Mouse (Mus musculus) megakaryocyte, adult 5-6 weeks (primary cell): ENCODE data around the gene Lypla2. TPM values are rescaled to one million over a fixed set of nuclear protein-coding genes. Genes with fewer than 3 reads are reported as not detected.

Experiments
- ATAC-seq: 2 replicates; pipeline ENCODE4 v1.8.0; 2016; ENCODE audit warnings: mild to moderate bottlenecking, inconsistent platforms; ENCODE audit not compliant: poor library complexity, severe bottlenecking
- total RNA-seq, 2 experiments: library from RNA; stranded (forward) in 1 of 2; stranded (reverse) in 1 of 2; fragments of 153-499, 151-499 nt in 1 of 2; fragments of 221-1000, 200-1000 nt in 1 of 2; gene quantifications; 2 replicates each; pipeline versions ENCODE4 v1.2.3 to v1.2.4; 2015 to 2017

The Lypla2 gene
- total RNA-seq, 2 experiments from 2014 or later: 25.3 to 51.4 TPM

- ATAC-seq: no peak
These were observed 22.1 kb downstream of the Lypla2 start for GRCm38 (mm10) chr4:135950365-135950764.

DNA sequence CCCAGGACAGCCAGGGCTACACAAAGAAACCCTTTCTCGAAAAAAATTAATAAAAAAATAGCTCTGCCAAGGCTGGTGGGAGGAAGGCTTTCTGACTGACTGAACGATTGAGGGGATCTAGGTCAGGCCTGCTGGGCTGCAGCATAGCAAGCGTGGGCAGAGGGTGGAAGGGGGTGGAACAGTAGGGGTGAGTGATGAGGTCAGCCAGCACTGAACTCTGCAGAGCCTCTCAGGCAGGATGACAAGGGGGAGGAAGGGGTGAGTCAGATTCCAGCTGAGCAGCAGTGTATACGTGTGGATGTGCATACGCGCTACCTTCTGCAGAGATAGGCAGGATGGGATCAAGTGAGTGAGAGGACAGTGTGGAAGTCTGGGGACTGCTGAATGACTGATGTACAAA, 22.5 kb downstream of the Lypla2 start:
- ATAC-seq: no peak

GRCm38 (mm10) chr4:135949475-135949874, 23.0 kb downstream of the Lypla2 start:
- ATAC-seq: no peak

- peak; percentile 24; the same call in 1 of the 2 replicates for ATAC-seq
These were observed 24.3 kb downstream of the Lypla2 start for GRCm38 (mm10) chr4:135948142-135948541.

DNA sequence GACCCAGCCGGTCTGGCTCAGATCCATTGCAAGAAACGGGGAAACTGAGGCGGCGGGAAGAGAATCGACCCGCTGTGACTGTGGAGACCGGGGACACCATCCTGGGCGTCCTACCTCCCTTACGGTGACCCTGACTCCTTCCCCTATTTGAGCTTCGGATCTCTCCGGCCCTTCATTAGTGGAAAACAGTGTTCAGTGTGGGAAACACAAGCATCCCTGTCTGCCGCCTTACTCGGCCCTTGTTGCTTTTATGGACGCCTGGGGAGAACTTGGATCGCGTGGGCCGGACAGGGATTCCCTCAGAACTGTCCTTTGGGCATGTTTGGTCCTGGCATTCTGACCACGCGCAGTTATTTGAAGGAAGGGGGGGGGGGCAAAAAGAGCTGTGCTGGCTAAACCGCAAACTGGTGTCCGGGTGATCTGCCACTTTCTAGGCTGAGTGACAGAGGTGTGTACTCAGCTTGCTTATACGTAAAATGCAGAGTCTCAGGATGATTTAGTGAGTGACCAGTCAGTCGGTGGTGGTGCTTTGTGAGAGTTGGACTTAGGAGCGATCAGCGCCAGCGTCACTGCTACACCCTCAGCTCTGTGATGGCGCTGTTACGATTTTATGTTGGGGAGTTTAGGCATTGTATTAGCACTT, 25.6 kb downstream of the Lypla2 start:
- ATAC-seq: peak; percentile 22; the same call in 1 of the 2 replicates

DNA sequence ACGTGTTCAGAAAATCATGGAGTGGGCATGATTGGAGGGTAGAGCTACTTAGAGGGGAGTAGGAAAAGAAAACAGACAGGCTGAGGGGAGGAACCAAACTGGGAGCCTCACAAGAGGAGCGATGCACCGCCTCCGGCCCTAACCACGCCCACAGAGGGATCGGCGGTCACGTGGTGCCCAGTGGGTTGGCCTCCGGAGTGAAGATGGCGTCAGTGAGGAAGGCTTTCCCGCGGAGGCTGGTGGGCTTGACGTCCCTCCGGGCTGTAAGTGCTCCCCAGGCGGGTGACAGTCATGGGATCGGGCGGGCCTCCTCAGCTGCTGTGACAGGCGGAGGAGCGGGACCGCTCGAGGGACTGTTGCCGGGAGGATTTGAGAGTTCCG, 26.2 kb downstream of the Lypla2 start, which contains the start of gene Hmgcl:
Gene Hmgcl (plus strand): TSS at position 171 of the 381 bp plus-strand sequence.
- ATAC-seq: peak; percentile 93

GRCm38 (mm10) chr4:135945706-135946105, 26.7 kb downstream of the Lypla2 start:
- peak; percentile 65 for ATAC-seq

GRCm38 (mm10) chr4:135943389-135943788, 29.0 kb downstream of the Lypla2 start:
- ATAC-seq: no peak

GRCm38 (mm10) chr4:135942193-135942592, 30.2 kb downstream of the Lypla2 start:
- ATAC-seq: no peak

DNA sequence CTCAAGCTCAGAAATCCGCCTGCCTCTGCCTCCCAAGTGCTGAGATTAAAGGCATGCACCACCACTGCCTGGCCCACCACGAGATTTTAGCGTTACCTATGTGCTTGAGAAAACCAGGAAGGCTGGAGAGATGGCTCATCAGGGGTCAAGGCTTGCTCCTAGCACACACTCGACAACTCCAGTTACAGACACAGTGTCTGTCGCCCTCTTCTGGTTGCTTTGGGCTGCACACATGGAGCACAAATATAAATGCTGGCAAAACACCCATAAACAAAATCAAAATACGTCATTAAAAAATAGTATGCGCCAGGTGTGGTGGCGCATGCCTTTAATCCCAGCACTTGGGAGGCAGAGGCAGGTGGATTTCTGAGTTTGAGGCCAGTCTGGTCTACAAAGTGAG, 31.4 kb downstream of the Lypla2 start:
- ATAC-seq: 0 out of 2 replicates have a peak, but pooled peaks have one; percentile 36

GRCm38 (mm10) chr4:135938858-135939257, 33.6 kb downstream of the Lypla2 start:
- no peak for ATAC-seq

- no peak for ATAC-seq
These were observed 36.9 kb downstream of the Lypla2 start for GRCm38 (mm10) chr4:135935502-135935901.

DNA sequence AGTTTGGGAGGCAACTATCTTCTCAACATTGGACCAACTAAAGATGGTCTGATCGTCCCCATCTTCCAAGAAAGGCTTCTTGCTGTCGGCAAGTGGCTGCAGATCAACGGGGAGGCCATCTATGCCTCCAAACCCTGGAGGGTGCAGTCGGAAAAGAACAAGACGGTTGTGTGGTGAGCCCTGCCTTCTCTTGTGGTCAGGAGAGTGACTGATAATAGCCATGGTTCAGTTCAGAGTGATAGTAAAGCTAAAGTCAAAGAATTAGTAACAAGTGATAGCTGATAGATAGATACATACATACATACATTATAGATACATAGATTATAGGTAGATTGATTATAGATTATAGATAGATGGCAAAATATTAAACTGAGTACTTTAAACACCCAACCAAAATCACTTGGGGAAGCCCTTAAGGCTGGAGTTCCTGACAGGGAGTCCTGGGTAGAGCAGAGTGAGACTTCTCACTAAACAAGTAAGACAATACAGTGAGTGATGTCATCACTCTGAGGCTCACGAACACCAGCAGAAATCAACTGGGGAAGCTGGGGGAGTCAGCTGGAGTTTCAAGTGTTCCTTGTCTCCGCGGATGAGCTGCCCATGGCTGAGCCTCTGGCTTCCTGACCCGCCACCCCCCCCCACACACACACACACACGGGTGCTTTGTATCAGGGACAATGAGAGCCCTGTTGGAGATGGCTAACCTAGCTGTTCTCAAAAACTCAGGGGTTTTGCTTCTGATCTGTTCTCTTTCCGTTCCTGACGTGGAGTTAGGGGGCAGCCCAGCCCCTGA, 37.5 kb downstream of the Lypla2 start:
- ATAC-seq: no peak

- peak; percentile 67 for ATAC-seq
These were observed 40.6 kb downstream of the Lypla2 start for GRCm38 (mm10) chr4:135931832-135932231.

GRCm38 (mm10) chr4:135930239-135930638, 42.2 kb downstream of the Lypla2 start:
- no peak for ATAC-seq

DNA sequence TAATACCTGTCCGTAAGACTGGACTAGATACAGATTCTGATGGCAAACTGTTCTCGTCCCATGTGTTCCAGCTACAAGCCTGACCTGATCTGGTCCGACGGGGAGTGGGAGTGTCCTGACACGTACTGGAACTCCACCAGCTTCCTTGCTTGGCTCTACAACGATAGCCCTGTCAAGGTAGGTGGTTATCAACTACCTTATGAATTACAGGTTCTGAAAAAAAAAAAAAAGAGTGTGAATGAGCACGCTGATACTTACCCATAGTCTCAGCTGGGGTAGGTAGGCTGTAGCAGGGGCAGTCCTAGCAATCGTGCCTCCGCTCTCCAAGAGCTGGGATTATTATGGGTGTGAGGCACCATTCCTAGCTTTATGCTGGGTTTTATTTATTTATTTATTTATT, 42.6 kb downstream of the Lypla2 start:
- ATAC-seq: no peak

- ATAC-seq: no peak
These were observed 43.0 kb downstream of the Lypla2 start for GRCm38 (mm10) chr4:135929405-135929804.

DNA sequence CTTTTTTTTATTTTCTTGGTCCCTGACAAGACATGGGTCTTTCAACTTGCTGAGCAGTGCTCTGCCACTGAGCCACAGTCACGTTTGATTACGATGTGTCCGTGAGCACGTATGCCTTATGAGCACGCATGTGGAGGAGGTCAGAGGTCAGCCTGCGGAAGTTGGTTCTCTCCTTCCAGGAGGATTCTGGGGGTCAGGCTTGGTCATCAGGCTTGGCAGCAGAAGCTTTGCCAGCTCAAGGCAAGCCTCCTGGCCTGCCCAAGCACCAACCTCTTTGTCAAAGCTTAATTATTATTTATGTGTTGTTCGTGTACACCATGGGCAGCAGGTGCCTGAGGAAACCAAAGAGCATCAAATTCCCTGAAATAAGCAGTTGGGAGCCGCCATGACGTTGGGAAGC, 44.0 kb downstream of the Lypla2 start:
- ATAC-seq: no peak

DNA sequence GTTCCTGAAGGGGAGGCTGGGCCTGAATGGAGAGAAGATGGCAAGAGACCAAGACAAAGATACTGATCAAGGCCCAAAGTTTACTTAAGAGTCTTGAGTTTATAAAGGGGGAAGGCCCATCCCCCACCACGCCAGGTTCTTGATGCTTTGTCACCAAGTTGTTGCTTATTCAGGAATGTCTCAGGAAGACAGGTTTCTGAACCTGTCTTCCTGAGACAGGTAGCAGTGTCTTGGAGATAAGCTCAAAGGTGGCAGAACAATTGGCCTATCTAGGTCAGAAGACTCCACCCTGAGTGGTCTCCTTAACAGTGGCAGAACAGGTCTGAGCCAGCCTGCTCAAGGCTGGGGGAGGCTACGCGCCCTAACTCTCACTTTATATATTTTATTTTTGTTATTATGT, 45.6 kb downstream of the Lypla2 start:
- ATAC-seq: no peak

DNA sequence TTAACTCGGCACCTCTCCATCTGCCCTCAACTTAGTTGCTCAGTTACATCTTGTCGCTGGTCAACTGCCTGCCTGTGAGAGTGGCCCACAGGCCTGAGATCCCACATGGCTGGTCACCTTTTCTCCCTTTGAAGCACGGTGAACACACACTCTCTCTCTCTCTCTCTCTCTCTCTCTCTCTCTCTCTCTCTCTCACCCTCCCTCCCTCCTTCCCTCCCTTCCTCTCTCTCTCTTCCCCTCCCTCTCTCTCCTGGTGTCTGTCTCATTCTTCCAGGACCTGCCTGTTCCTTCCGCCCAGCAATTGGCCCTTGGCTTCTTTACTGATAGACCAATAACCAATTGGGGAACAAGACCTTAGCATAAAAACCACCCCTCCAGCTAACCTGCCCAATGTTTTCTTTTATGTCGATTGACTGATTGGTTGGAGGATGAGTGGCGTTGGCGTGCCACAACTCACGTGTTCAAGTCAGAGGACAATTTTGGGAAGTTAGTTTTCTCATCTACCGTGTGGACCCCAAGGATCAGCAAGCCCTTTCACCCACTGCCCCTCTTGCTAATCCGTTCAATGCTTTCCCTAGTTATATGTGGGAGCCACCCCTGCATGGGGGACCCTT, 46.1 kb downstream of the Lypla2 start:
- no peak for ATAC-seq

DNA sequence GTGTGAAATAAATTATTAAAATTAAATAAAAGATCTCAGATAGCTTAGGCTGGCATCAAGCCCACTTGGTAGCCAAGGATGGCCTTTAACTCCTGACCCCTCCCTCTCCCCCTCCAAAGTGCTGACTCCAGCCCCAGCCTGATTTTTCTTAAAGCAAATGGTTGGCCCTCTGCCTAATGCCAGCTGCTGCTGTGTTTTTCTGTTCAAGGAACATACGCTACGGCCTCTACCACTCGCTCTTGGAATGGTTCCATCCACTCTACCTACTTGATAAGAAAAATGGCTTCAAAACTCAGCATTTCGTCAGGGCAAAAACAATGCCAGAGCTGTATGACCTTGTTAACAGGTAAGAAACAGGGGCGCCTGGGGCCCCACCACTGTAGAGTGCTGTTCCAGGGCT, 47.1 kb downstream of the Lypla2 start:
- no peak for ATAC-seq

- no peak for ATAC-seq
These were observed 48.0 kb downstream of the Lypla2 start for GRCm38 (mm10) chr4:135924418-135924817.
